Mouse (Mus musculus): ENCODE data around the gene Obox8.

Obox8 gene

DNA sequence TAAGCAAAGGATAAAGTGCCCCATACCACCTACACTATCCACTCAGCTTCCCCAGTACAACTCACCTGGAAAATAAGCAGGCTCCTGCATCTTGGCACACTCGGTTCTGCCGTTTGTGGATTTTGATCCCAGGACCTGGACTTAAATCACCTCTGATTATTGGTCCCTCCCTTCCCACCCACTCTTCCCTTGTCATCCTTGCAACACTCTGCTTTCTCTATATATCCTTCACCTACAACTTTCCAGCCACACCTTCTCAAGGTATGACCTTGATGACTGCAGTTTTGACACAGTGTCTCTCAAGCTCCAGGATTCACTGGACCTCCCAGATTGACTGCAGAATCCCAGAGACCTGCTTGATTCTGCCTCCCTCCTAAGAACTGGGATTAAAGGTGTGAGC, at the start of gene Obox8:
TSS of gene Obox8 (minus strand) at position 101 of the 400 bp plus-strand sequence.
- no peak for DNase-seq

DNA sequence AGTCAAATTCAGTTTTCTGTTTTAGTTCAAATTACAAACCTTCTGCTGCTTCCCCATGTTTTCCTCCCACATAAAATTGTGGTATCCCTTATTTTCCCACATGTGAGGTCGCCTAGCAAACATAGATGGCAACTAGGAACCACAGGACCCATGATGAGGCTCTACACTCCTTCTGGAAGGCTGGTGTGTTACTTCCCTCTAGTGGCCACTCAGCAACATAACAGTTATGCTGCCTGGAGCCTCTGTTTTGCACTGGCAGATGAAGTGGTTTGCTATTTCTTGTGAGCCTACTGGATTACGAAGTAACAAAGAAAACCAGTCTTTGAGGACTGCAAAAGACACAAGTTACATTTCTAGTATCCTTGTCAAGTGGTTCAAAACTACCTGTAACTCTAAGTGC, 16.1 kb downstream of the Obox8 start:
- DNase-seq: no peak

DNA sequence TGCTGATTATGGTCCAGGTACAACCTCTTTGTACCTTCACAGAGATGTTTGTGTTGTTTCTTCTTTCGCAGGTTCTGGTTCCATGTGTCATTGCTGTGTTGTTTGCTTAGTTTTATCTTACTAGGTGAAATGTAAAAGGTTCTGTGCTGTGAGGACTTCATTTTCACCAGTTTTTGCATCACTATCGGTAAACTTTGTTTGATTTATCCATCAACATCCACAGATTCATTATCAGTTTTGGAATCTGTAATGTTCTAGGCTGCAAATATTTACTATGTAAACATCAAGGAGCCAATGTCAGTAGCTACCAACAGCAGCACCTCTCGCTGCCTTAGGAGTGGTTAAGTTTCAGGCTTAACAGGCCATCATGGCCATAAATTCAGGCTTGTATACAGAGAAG, 24.7 kb downstream of the Obox8 start:
- DNase-seq: no peak

DNA sequence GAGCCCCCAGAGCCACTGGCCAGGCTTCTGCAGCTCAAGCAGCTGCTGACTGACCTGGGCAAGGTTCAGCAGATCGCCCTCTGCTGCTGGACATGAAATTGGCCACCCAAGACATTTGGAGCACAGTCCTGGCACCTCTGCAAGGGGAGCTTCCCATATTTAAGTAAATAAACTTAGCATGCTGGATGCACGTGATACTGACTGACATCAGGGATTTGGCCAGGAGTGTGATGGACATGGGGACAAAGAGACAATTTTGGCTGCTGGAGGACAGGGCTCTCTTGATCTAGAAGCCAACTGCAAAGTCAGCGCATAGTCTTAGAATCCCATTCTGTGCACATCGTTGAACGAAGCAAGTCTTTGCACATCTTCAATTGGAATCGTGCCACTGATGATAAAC, 25.8 kb downstream of the Obox8 start:
- DNase-seq: no peak

All from thymus, postnatal 14 days (tissue).